ENCODE assay signal across 9 mouse cellular contexts in genomic region chr9:89908601-89909000, GRCm38 (mm10). TPM values are rescaled to one million over a fixed set of nuclear protein-coding genes. Genes with fewer than 3 reads are reported as not detected.
A peak's percentile ranks its signal among the peaks of the same experiment; 100 is the strongest.
DNase-seq lines count a peak whose midpoint lies in the region; ATAC-seq lines count a peak whose summit lies in the region.
"Had no signal": no experiment of that assay in that cellular context is flagged by ENCODE, and none has a peak within 500 bp of the region (broad histone marks: within the 10 kb centered on the region; RNA-seq: fewer than 3 reads in every experiment).

No protein-coding gene starts in this region.

- intact Hi-C loops in heart, postnatal 10 days (cut with DNase I) = no loop called here

- peaks cover 88% of the 10 kb centered on the region for H3K27me3 ChIP-seq in embryonic facial prominence, embryonic 10.5 days (replicated peaks; ENCODE audit: low read depth, poor library complexity, severe bottlenecking)
- H3K27me3 ChIP-seq in midbrain, embryonic 16.5 days (ENCODE audit: control insufficient read depth, insufficient read depth, low read depth, low read length) = peaks cover 51% of the 10 kb centered on the region

- H3K4me1 ChIP-seq in embryonic facial prominence, embryonic 10.5 days = peaks cover 29% of the 10 kb centered on the region
- H3K4me1 ChIP-seq in midbrain, embryonic 16.5 days (ENCODE audit: control insufficient read depth, insufficient read depth, low read length) = peaks cover 10% of the 10 kb centered on the region

- peak overlapping the region; percentile 49 for H3K9ac ChIP-seq in midbrain, embryonic 16.5 days (ENCODE audit: low read depth, low read length)

- ATAC-seq in midbrain, embryonic 16.5 days = peak; percentile 43
- no peak for ATAC-seq in erythroblast, adult 5-6 weeks (replicated peaks; ENCODE audit: low FRiP score, poor library complexity, severe bottlenecking)

- H3K9me3 ChIP-seq in embryonic facial prominence, embryonic 10.5 days = no peaks in the 10 kb centered on the region
- no peaks in the 10 kb centered on the region for H3K9me3 ChIP-seq in midbrain, embryonic 16.5 days (replicated peaks; ENCODE audit: control insufficient read depth, low read length, poor library complexity, severe bottlenecking)

- no peaks in the 10 kb centered on the region for H3K36me3 ChIP-seq in embryonic facial prominence, embryonic 10.5 days (replicated peaks)
- no peaks in the 10 kb centered on the region for H3K36me3 ChIP-seq in midbrain, embryonic 16.5 days (ENCODE audit: control insufficient read depth, insufficient read depth, low read length)

- no peak overlapping the region for H3K27ac ChIP-seq in embryonic facial prominence, embryonic 10.5 days (replicated peaks)
- no peak overlapping the region for H3K27ac ChIP-seq in midbrain, embryonic 16.5 days (ENCODE audit: low read length)

- DNase-seq in thymus, postnatal 4 days = peak; percentile 11
- no peak for DNase-seq in thymus, adult 18-20 months
- peak; percentile 55 for DNase-seq in embryonic facial prominence, embryonic 10.5 days (ENCODE audit: low spot score)
- peak; percentile 50 to 58 for DNase-seq in heart, postnatal 10 days
- peak; percentile 38 to 67 for DNase-seq in left cerebral cortex, adult 9 months (ENCODE audit: low spot score in 2 of 2)
- DNase-seq in spleen, postnatal 4 days (ENCODE audit: low spot score in 2 of 2) = no peak

- peak overlapping the region; percentile 63 for H3K4me3 ChIP-seq in embryonic facial prominence, embryonic 10.5 days
- peak overlapping the region; percentile 56 for H3K4me3 ChIP-seq in midbrain, embryonic 16.5 days (ENCODE audit: low read depth, low read length)
- H3K4me3 ChIP-seq: myocyte had no signal

- under 1% methylated on average over 33 of the region's 33 CpGs for WGBS in embryonic facial prominence, embryonic 10.5 days
- under 1% methylated on average over 33 of the region's 33 CpGs for WGBS in midbrain, embryonic 16.5 days

- peak overlapping the region; percentile 89 for H3K4me2 ChIP-seq in midbrain, embryonic 16.5 days (ENCODE audit: low read length)

RNA-seq across cellular contexts. Expression of gene Rasgrf1, which starts 1.1 kb away (rescaled TPM):
- 0.23 and 0.24 TPM in 2 replicates for polyA plus RNA-seq in embryonic facial prominence, embryonic 10.5 days (2016; fragmentation: Nextera tagmentation; extraction: Ambion mirVana)
- total RNA-seq in heart, postnatal 10 days (2021) = not detected
- 5.6 and 9.9 TPM in 2 replicates for polyA plus RNA-seq in midbrain, embryonic 16.5 days (2015; fragmentation: Nextera tagmentation; extraction: Ambion mirVana)
- not detected in 2 replicates for total RNA-seq in erythroblast, adult 5-6 weeks (2015; ENCODE audit: low replicate concordance)
- not detected in 2 replicates for total RNA-seq in erythroblast, adult 5-6 weeks (2017; ENCODE audit: low replicate concordance)
- polyA plus RNA-seq: myocyte had no signal

Comparison
In these comparisons a context has a peak if more than half of its experiments do, and no peak if none do; other contexts are left out.
1. DNase-seq: peak in thymus, postnatal 4 days (single experiment), embryonic facial prominence, embryonic 10.5 days (single experiment), heart, postnatal 10 days (2 of 2) and left cerebral cortex, adult 9 months (2 of 2); none in thymus, adult 18-20 months (0 of 2) and spleen, postnatal 4 days (0 of 2).